Mouse (Mus musculus): ENCODE results near the gene Hhat.

DNA sequence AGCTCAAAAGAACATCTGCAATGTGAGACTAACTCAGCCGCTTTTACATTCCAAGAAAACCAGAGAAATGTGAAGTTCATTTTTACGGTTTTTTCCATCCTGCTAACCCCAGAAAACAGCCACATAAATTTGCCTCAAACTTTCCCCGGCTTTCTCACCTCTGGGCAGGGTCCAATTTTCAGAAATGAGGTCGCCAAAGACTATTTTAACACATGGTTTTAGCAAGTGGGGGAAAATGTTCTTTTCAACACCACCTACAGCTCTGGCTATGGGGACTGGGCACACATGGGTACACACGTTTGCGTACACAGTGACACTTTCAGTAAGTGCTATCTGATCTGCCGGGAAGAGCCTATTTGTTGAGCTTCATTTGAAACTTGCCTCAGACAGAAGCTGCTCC, 40.5 kb downstream of the Hhat start:
- no peak for TF ChIP-seq CTCF (IDR thresholded peaks at IDR 0.05; ENCODE audit: borderline replicate concordance, insufficient read depth, low read length)
- TF ChIP-seq POLR2A (IDR thresholded peaks at IDR 0.05; ENCODE audit: low read depth, low read length), result no peak
